Mouse (Mus musculus) embryonic facial prominence, embryonic 11.5 days (tissue): ENCODE results near the gene Sdc1. TPM values are rescaled to one million over a fixed set of nuclear protein-coding genes. Genes with fewer than 3 reads are reported as not detected.

Source experiments
- ATAC-seq: fragments of 200-750 bp; cut with Nextera tagmentation; replicated peaks from 2 replicates; pipeline ENCODE4 v1.8.0; 2017; ENCODE audit warnings: low read depth; ENCODE audit not compliant: insufficient number of reproducible peaks, low FRiP score, low TSS enrichment
- DNase-seq: peaks from one replicate; pipeline ENCODE4 v3.0.0-alpha.2; 2015; ENCODE audit warnings: low spot score
- H3K27ac ChIP-seq: fragments of 300-500 bp; sonication (generic); replicated peaks from 2 replicates; pipeline ENCODE4 v1.5.1; 2014; ENCODE audit warnings: mild to moderate bottlenecking, low read depth, low read length, control low read depth
- H3K27me3 ChIP-seq: fragments of 300-500 bp; sonication (generic); 2 replicates; pipeline ENCODE4 v1.6.1; 2014; ENCODE audit warnings: mild to moderate bottlenecking, low read length, moderate library complexity, mixed read lengths; ENCODE audit not compliant: control insufficient read depth, insufficient read depth
- H3K36me3 ChIP-seq: fragments of 300-500 bp; sonication (generic); replicated peaks from 2 replicates; pipeline ENCODE4 v1.6.1; 2014; ENCODE audit warnings: low read depth, mild to moderate bottlenecking, low read length, moderate library complexity, mixed read lengths; ENCODE audit not compliant: control insufficient read depth, insufficient read depth
- H3K4me1 ChIP-seq: fragments of 300-500 bp; sonication (generic); 2 replicates; pipeline ENCODE4 v1.6.1; 2014; ENCODE audit warnings: low read length, mixed read lengths; ENCODE audit not compliant: control insufficient read depth, insufficient read depth
- H3K4me2 ChIP-seq: fragments of 300-500 bp; sonication (generic); 2 replicates; pipeline ENCODE4 v1.6.1; 2014; ENCODE audit warnings: low read depth, mild to moderate bottlenecking, control low read depth, low read length, moderate library complexity
- H3K4me3 ChIP-seq: fragments of 300-500 bp; sonication (generic); 2 replicates; pipeline ENCODE4 v1.5.1; 2014; ENCODE audit warnings: low read depth, low read length, control low read depth
- H3K9ac ChIP-seq: fragments of 300-500 bp; sonication (generic); replicated peaks from 2 replicates; pipeline ENCODE4 v1.6.1; 2014; ENCODE audit warnings: mild to moderate bottlenecking, control low read depth, low read length
- H3K9me3 ChIP-seq: fragments of 300-500 bp; sonication (generic); replicated peaks from 2 replicates; pipeline ENCODE4 v1.6.1; 2016; ENCODE audit warnings: mild to moderate bottlenecking, low read length, inconsistent platforms, mixed read lengths; ENCODE audit not compliant: control insufficient read depth
- WGBS: fragments of 180-500 bp; shearing (Covaris S2); extraction: QIAGEN DNeasy Blood & Tissue Kit; methylation state at CpG from one replicate; pipeline ENCODE4 v1.1.7; 2014; 5-methylcytosine and 5-hydroxymethylcytosine counted together
- polyA plus RNA-seq: library from polyadenylated mRNA; unstranded; fragments of >200 nt; fragmentation: Nextera tagmentation; extraction: Ambion mirVana; gene quantifications from 2 replicates; pipeline ENCODE4 v1.2.1, GENCODE M21; 2014

Gene Sdc1
- polyA plus RNA-seq, 1 experiment from 2014 or later, result 128 TPM

DNA sequence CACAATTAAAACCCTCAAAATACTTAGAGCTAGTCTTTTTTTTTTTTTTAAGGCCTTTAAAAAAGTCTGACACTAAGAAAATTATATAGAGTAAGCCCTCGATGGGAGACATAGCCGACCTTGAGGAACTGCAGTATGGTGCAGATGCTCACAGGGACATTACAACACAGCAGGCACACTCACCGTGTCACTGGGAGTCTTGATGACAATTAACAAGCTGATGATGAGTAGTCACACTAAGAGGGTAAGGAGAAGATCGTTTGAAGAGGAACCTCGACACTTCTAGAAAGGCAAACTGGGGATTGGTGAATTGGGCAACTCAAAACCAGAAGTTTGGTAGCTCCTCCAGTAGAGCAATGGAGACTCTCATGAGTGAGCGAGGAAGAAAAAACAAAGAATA is 60.6 kb downstream of the Sdc1 start:
- H3K9me3 ChIP-seq, result no peaks in the 10 kb centered on the region
- no peak overlapping the region for H3K4me2 ChIP-seq
- no peak overlapping the region for H3K4me3 ChIP-seq
- no peaks in the 10 kb centered on the region for H3K4me1 ChIP-seq
- no peaks in the 10 kb centered on the region for H3K27me3 ChIP-seq
- WGBS, result 87% methylated on average over 6 of the region's 6 CpGs
- ATAC-seq, result no peak
- no peak overlapping the region for H3K27ac ChIP-seq
- no peaks in the 10 kb centered on the region for H3K36me3 ChIP-seq
- no peak for DNase-seq
- no peak overlapping the region for H3K9ac ChIP-seq

DNA sequence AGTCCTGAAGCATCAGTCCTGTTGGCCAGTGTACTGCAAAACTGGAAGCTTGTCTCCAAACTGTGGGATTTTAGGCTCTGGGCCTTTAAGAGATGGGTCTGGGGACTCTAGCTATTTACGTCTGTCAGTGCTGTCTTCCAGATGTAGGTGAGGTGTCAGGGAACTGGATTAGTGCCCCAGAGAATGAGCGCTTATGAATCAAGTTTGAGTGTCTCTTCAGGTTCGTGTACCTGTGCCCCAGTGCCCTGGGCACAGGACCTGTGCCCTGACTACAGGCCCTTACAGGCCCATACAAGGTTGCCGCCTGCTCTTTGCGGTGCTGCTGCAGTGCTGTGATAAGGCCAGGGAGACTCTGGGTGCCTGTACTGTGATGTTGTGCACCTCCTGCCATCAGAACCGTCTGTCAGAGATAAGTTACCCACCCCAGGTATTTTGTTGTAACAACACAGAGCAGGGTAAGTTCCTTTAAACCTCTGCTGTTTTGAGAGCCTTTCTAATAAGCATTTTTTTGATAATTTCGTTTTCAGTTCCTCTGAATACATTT is 69.7 kb downstream of the Sdc1 start:
- Histone ChIP-seq H3K4me1 (no peaks in the 10 kb centered on the region), H3K4me2 (no peak overlapping the region), H3K4me3 (no peak overlapping the region), H3K36me3 (no peaks in the 10 kb centered on the region), H3K27me3 (no peaks in the 10 kb centered on the region), H3K27ac (no peak overlapping the region), H3K9ac (no peak overlapping the region), H3K9me3 (no peaks in the 10 kb centered on the region)
- DNase-seq (no peak), ATAC-seq (no peak)
- WGBS, result 62% methylated on average over 7 of the region's 7 CpGs

DNA sequence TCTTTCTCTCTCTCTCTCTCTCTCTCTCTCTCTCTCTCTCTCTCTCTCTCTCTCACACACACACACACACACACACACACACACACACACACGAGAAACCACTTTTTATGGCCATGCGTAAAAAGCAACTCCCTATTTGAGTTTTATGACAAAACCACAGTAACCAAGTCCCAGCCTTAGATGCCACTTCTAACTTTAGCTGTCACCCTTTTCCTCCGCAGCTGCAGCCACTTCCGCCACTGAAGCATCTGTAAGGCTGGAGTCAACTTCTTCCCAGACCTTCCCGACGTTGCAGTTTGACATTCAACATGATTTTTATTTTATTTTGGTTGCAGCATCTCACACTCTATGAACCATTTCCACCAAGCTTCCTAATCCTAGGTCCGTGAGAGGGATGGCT is 71.6 kb downstream of the Sdc1 start:
- Histone ChIP-seq H3K4me2 (no peak overlapping the region), H3K9me3 (no peaks in the 10 kb centered on the region), H3K36me3 (no peaks in the 10 kb centered on the region), H3K9ac (no peak overlapping the region), H3K27ac (no peak overlapping the region), H3K4me1 (no peaks in the 10 kb centered on the region), H3K27me3 (no peaks in the 10 kb centered on the region), H3K4me3 (no peak overlapping the region)
- ATAC-seq (no peak), DNase-seq (no peak)
- 72% methylated on average over 7 of the region's 7 CpGs for WGBS

Other genes with a start within 250 kb of the Sdc1 start
- gene Slc7a15, start 172.3 kb upstream of the Sdc1 start, polyA plus RNA-seq, result not detected in 2 replicates
- gene Pum2, start 97.2 kb upstream of the Sdc1 start, polyA plus RNA-seq, result 73.0 and 79.7 TPM in 2 replicates
- gene Laptm4a, start 150.3 kb downstream of the Sdc1 start, polyA plus RNA-seq, result 224 and 243 TPM in 2 replicates
- gene Matn3, start 176.6 kb downstream of the Sdc1 start, polyA plus RNA-seq, result 1.4 and 1.9 TPM in 2 replicates
- 25.3 and 27.5 TPM in 2 replicates for gene Wdr35, start 202.6 kb downstream of the Sdc1 start, polyA plus RNA-seq